Mouse (Mus musculus) myocyte (in vitro differentiated cells): Measurements from ENCODE around the gene Ttll8. TPM values are rescaled to one million over a fixed set of nuclear protein-coding genes. Genes with fewer than 3 reads are reported as not detected.
A peak's percentile ranks its signal among the peaks of the same experiment; 100 is the strongest.

ENCODE experiments used
- H3K27me3 ChIP-seq: one replicate; pipeline ENCODE4 v1.6.1; 2011; ENCODE audit not compliant: control insufficient read depth, insufficient read depth, insufficient read length
- H3K36me3 ChIP-seq: one replicate; pipeline ENCODE4 v1.6.1; 2011; ENCODE audit not compliant: control insufficient read depth, insufficient read depth
- H3K4me2 ChIP-seq: one replicate; pipeline ENCODE4 v1.6.1; 2011; ENCODE audit warnings: low read depth, control low read depth
- H3K4me3 ChIP-seq: one replicate; pipeline ENCODE4 v1.5.1; 2011; ENCODE audit warnings: mild to moderate bottlenecking, control low read depth, moderate library complexity
- H3K79me2 ChIP-seq: one replicate; pipeline ENCODE4 v1.6.1; 2011; ENCODE audit not compliant: control insufficient read depth, insufficient read depth
- H3ac ChIP-seq: one replicate; pipeline ENCODE4 v1.6.1; 2011; ENCODE audit not compliant: control insufficient read depth, insufficient read length
- CEBPB ChIP-seq: IDR thresholded peaks from 2 replicates; pipeline ENCODE4 v1.6.1; 2011; ENCODE audit warnings: mild to moderate bottlenecking, moderate library complexity; ENCODE audit not compliant: poor library complexity, insufficient read depth, severe bottlenecking
- E2F4 ChIP-seq: IDR thresholded peaks from one replicate; pipeline ENCODE4 v1.6.1; 2011; ENCODE audit warnings: mild to moderate bottlenecking, control low read depth, moderate library complexity; ENCODE audit not compliant: insufficient read depth
- MAX ChIP-seq: IDR thresholded peaks from one replicate; pipeline ENCODE4 v1.6.1; 2011; ENCODE audit warnings: low read depth, mild to moderate bottlenecking, control low read depth
- MYOD1 ChIP-seq, 3 experiments: IDR thresholded peaks; one replicate each; pipeline ENCODE4 v1.6.1; 2011; ENCODE audit warnings: control low read depth in 2 of 3, low read depth in 2 of 3, mild to moderate bottlenecking in 2 of 3, moderate library complexity in 1 of 3; ENCODE audit not compliant: insufficient read length in 2 of 3, control insufficient read depth in 1 of 3
- MYOG ChIP-seq, 3 experiments: IDR thresholded peaks; one replicate each; pipeline ENCODE4 v1.6.1; 2011; ENCODE audit warnings: control low read depth in 2 of 3, low read depth in 2 of 3, mild to moderate bottlenecking in 2 of 3; ENCODE audit not compliant: insufficient read length in 2 of 3, control insufficient read depth in 1 of 3, insufficient read depth in 1 of 3
- POLR2A ChIP-seq: IDR thresholded peaks from one replicate; pipeline ENCODE4 v1.6.1; 2011; ENCODE audit warnings: low read depth, mild to moderate bottlenecking, control low read depth, moderate library complexity; ENCODE audit not compliant: insufficient read length
- POLR2AphosphoS2 ChIP-seq: IDR thresholded peaks from one replicate; pipeline ENCODE4 v1.6.1; 2011; ENCODE audit warnings: low read depth, control low read depth; ENCODE audit not compliant: insufficient read length
- REST ChIP-seq: IDR thresholded peaks from one replicate; pipeline ENCODE4 v1.6.1; 2011; ENCODE audit warnings: mild to moderate bottlenecking, control low read depth, moderate library complexity; ENCODE audit not compliant: insufficient read depth, insufficient read length
- SRF ChIP-seq: IDR thresholded peaks from one replicate; pipeline ENCODE4 v1.6.1; 2011; ENCODE audit warnings: low read depth; ENCODE audit not compliant: control insufficient read depth, insufficient read length
- TCF12 ChIP-seq: IDR thresholded peaks from one replicate; pipeline ENCODE4 v1.6.1; 2011; ENCODE audit warnings: mild to moderate bottlenecking, control low read depth; ENCODE audit not compliant: poor library complexity, insufficient read depth, severe bottlenecking
- TCF3 ChIP-seq: IDR thresholded peaks from one replicate; pipeline ENCODE4 v1.6.1; 2011; ENCODE audit warnings: low read depth, control low read depth; ENCODE audit not compliant: insufficient read length
- USF1 ChIP-seq: IDR thresholded peaks from one replicate; pipeline ENCODE4 v1.6.1; 2011; ENCODE audit warnings: low read depth, mild to moderate bottlenecking, control low read depth, moderate library complexity
- polyA plus RNA-seq: library from polyadenylated mRNA; unstranded; fragments of >200 nt; fragmentation: generic; extraction: Trizol; gene quantifications from one replicate; pipeline ENCODE4 v1.2.1, GENCODE M21; 2012; ENCODE audit warnings: missing spikeins

Ttll8 gene
- polyA plus RNA-seq, 1 experiment = not detected

- peak in 2 of 3 experiments; percentile 26 to 30 for TF ChIP-seq MYOG (IDR thresholded peaks at IDR 0.05; ENCODE audit: control insufficient read depth in 1 of 3, insufficient read depth in 1 of 3, insufficient read length in 2 of 3, low read depth in 2 of 3)
- TF ChIP-seq REST = no peak
- TF ChIP-seq MAX = no peak
- no peak for TF ChIP-seq USF1
- TF ChIP-seq MYOD1 (IDR thresholded peaks at IDR 0.05; ENCODE audit: control insufficient read depth in 1 of 3, insufficient read length in 2 of 3, low read depth in 2 of 3) = peak in 2 of 3 experiments; percentile 5 to 54
- no peak for TF ChIP-seq POLR2A
- no peak for TF ChIP-seq SRF
- Histone ChIP-seq H3K27me3 (no peaks in the 10 kb centered on the region), H3ac (no peak overlapping the region), H3K4me2 (no peak overlapping the region), H3K36me3 (no peaks in the 10 kb centered on the region), H3K79me2 (no peaks in the 10 kb centered on the region), H3K4me3 (no peak overlapping the region)
These were observed 21.6 kb downstream of the Ttll8 start for GRCm38 (mm10) chr15:88932667-88933066.

DNA sequence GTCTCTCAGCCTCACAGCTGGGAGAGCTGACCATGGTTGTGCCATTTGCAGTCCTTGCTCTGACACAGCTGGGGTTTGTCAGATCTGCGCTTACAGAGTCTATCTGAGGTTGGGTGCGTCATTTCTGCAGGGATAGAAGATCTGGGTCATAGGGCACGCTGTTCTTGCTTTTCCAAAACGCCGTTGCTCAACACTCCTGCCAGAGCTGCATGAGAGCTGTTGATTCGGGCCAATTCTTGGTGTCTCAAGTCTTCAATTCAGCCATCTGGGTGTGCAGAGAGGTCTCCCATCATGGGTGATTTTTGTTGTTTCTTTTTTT lies 32.3 kb downstream of the Ttll8 start:
- Histone ChIP-seq H3K4me2 (no peak overlapping the region), H3K27me3 (peaks cover 44% of the 10 kb centered on the region), H3K36me3 (no peaks in the 10 kb centered on the region), H3K4me3 (no peak overlapping the region), H3ac (no peak overlapping the region), H3K79me2 (no peaks in the 10 kb centered on the region)
- TF ChIP-seq POLR2A (no peak), MYOG (IDR thresholded peaks at IDR 0.05; ENCODE audit: control insufficient read depth in 1 of 3, insufficient read depth in 1 of 3, insufficient read length in 2 of 3, low read depth in 2 of 3) (no peak), REST (no peak), MAX (no peak), TCF12 (no peak), USF1 (no peak), SRF (no peak), E2F4 (no peak)

- Histone ChIP-seq H3K27me3 (peaks cover 48% of the 10 kb centered on the region), H3K4me3 (no peak overlapping the region), H3ac (no peak overlapping the region), H3K79me2 (no peaks in the 10 kb centered on the region), H3K4me2 (no peak overlapping the region), H3K36me3 (no peaks in the 10 kb centered on the region)
- no peak for TF ChIP-seq TCF12
- TF ChIP-seq USF1 = no peak
- no peak for TF ChIP-seq REST
- no peak for TF ChIP-seq TCF3
- no peak for TF ChIP-seq MYOG (IDR thresholded peaks at IDR 0.05; ENCODE audit: control insufficient read depth in 1 of 3, insufficient read depth in 1 of 3, insufficient read length in 2 of 3, low read depth in 2 of 3)
- no peak for TF ChIP-seq POLR2AphosphoS2
- no peak for TF ChIP-seq POLR2A
- TF ChIP-seq MYOD1 (IDR thresholded peaks at IDR 0.05; ENCODE audit: control insufficient read depth in 1 of 3, insufficient read length in 2 of 3, low read depth in 2 of 3) = no peak
- TF ChIP-seq E2F4 = no peak
These were observed 32.9 kb downstream of the Ttll8 start for GRCm38 (mm10) chr15:88921131-88921991.

GRCm38 (mm10) chr15:88920065-88920464 lies 34.2 kb downstream of the Ttll8 start:
- no peaks in the 10 kb centered on the region for H3K79me2 ChIP-seq

GRCm38 (mm10) chr15:88919328-88919727 lies 34.9 kb downstream of the Ttll8 start:
- Histone ChIP-seq H3K27me3 (peaks cover 46% of the 10 kb centered on the region), H3ac (no peak overlapping the region), H3K36me3 (no peaks in the 10 kb centered on the region), H3K4me2 (no peak overlapping the region), H3K79me2 (no peaks in the 10 kb centered on the region), H3K4me3 (no peak overlapping the region)
- TF ChIP-seq TCF12 (no peak), POLR2AphosphoS2 (no peak), MYOD1 (IDR thresholded peaks at IDR 0.05; ENCODE audit: control insufficient read depth in 1 of 3, insufficient read length in 2 of 3, low read depth in 2 of 3) (no peak), POLR2A (no peak), TCF3 (no peak), SRF (no peak), E2F4 (no peak)

More at GRCm38 (mm10) chr15:88920065-88920464, 34.2 kb downstream of the Ttll8 start:
- H3K4me3 ChIP-seq = no peak overlapping the region
- no peak overlapping the region for H3K4me2 ChIP-seq
- TF ChIP-seq USF1 (no peak), SRF (no peak), TCF3 (no peak), E2F4 (no peak), POLR2AphosphoS2 (no peak), POLR2A (no peak), CEBPB (no peak), MYOD1 (IDR thresholded peaks at IDR 0.05; ENCODE audit: control insufficient read depth in 1 of 3, insufficient read length in 2 of 3, low read depth in 2 of 3) (no peak), TCF12 (no peak), REST (no peak), MAX (no peak), MYOG (IDR thresholded peaks at IDR 0.05; ENCODE audit: control insufficient read depth in 1 of 3, insufficient read depth in 1 of 3, insufficient read length in 2 of 3, low read depth in 2 of 3) (no peak)
- no peak overlapping the region for H3ac ChIP-seq
- H3K36me3 ChIP-seq = no peaks in the 10 kb centered on the region
- peaks cover 44% of the 10 kb centered on the region for H3K27me3 ChIP-seq
